Mouse (Mus musculus) skeletal muscle tissue, adult 2 months (tissue): ENCODE results near the gene Scp2.

Source experiments
- DNase-seq: peaks from one replicate; pipeline ENCODE4 v3.0.0-alpha.2; 2012; ENCODE audit warnings: low read depth, low spot score

The Scp2 gene

GRCm38 (mm10) chr4:108060774-108061173 lies 84.0 kb downstream of the Scp2 start:
- DNase-seq, result no peak

DNA sequence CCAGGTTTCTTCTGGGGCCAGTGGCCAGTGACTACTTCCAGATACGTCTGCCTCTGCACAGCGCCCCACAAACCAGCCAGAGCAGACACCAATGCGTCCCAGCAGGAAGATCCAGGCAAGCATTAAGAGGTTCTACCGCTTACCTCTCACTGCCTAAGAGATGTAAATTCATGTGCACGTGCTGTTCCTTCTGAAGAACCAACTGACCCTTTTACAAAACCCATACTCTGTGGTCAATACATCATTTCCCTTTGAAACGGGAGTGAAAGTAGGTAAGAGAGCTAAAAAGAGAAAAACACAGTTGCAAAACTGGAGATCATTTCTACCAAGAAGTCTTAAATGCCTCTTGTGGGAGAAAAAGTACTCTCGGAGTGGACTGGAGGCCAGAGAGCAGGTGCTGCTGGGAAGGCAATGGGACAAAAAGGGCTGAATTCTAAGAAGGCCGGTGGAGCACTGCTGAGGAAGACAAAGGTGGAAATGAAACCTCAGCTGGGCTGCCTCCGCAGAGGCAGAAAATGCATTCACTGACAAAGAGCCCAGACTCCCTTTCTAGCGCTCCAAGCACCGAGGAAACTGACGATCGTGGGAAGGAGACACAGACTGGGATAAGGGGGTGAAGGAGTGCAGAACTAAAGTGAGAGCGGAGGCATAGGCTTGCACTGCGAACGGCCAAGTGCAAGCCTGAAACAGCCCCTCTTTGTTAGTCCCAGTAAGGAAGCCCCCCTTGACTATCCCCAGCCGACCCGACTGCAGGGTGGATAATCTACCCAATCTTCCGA lies 85.0 kb downstream of the Scp2 start:
- no peak for DNase-seq

- no peak for DNase-seq
Measured at GRCm38 (mm10) chr4:108058166-108058565, 86.6 kb downstream of the Scp2 start.

DNA sequence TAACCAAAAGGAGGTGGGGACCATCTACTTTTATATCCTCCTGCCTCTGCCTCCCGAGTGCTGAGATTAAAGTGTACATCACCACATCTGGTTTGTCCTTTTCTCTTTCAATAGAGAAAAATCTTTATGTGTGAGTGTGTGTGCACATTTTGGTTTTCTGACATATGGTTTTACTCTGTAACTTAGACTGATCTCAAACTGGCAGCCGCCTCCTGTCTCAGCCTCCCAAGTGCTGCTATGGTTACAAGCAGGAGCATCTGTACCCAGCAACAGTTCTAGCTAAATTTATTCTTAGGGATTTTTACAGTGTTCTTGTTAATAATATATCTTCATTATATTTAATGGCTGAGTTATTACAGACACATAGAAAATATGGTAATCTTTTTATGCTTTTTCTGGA lies 87.6 kb downstream of the Scp2 start:
- no peak for DNase-seq

GRCm38 (mm10) chr4:108055873-108056272 lies 88.9 kb downstream of the Scp2 start:
- no peak for DNase-seq

DNA sequence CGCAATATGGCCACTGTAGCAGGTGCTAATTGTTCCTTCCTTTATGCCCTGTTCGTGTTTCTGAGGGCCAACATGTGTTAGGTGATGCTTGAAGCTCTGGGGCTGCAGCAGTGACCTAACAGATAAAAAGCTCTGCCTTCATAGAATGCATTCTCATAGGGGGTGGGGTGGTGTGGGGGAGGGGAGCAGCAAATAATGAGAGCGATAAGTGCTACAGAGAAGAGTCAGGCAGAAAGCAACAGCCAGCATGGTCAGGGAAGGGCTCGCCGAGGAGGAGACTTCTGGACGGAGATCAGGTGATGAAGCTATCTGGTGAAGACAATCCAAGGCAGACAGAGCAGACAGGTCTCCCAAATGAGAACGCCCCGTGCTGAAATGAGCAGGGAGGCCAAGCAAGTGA lies 92.1 kb downstream of the Scp2 start:
- no peak for DNase-seq

- DNase-seq, result peak; percentile 56
Measured at GRCm38 (mm10) chr4:108051687-108052274, 93.0 kb downstream of the Scp2 start.

GRCm38 (mm10) chr4:108046136-108046535 lies 98.7 kb downstream of the Scp2 start:
- no peak for DNase-seq

GRCm38 (mm10) chr4:108045136-108046107 lies 99.4 kb downstream of the Scp2 start:
- no peak for DNase-seq

GRCm38 (mm10) chr4:108037027-108037426 lies 107.8 kb downstream of the Scp2 start:
- peak; percentile 63 for DNase-seq

DNA sequence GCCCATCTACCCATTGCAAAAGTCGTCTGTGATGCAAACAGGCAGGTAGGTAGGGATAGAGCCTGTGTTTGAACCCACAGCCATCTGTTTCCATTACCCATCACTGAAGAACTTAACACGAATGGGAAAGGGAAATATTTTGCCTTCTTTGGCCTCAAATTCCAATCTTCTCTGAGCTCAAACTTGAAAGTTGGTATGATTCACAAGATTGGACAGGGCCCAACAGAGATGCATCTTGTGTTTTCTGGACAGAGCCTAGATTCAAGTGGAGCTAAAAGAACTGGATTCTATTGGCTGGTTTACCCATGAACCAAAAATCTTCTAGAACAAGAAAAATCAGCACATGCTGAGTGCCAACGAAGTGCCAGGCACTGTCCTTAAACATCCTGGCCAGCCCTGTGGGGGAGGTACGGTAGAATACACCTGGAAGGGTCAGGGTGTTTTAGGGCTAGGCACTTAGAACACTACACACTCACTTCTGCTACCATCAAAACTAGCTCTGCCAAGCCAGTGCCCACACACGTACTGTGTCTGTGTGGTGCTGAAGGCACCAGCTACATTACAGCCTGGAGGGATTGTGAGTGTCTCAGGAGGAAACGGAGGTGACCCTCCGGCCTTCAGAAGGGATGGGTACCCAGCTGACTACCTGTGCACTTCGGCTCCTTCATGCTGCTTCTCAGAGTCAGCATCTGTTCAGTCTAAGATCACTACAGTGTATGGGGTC lies 111.6 kb downstream of the Scp2 start:
- no peak for DNase-seq

DNA sequence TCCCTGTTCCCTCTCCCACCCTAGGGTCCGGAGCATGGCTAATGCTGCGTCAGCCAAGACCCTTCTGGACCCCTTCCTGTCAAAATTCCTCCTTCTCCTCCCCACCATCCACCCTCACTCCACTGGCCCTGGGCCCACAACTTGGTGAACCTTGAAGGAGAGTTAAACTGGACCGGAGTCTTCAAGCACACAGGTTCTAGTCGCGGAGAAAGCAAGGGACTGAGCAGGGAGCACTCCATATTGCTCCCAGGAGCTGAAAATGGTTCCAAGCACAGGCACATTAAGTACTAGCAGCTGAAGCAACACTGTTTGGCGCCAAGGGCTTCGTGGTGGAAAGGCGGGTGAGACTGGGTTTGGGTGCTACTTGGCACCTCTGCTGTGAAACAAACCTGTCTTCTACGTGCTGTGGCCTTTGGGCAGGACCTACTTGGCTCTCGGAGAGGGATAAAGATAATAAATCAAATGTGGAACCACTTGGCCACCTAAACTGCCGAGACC lies 112.4 kb downstream of the Scp2 start:
- DNase-seq, result no peak

DNA sequence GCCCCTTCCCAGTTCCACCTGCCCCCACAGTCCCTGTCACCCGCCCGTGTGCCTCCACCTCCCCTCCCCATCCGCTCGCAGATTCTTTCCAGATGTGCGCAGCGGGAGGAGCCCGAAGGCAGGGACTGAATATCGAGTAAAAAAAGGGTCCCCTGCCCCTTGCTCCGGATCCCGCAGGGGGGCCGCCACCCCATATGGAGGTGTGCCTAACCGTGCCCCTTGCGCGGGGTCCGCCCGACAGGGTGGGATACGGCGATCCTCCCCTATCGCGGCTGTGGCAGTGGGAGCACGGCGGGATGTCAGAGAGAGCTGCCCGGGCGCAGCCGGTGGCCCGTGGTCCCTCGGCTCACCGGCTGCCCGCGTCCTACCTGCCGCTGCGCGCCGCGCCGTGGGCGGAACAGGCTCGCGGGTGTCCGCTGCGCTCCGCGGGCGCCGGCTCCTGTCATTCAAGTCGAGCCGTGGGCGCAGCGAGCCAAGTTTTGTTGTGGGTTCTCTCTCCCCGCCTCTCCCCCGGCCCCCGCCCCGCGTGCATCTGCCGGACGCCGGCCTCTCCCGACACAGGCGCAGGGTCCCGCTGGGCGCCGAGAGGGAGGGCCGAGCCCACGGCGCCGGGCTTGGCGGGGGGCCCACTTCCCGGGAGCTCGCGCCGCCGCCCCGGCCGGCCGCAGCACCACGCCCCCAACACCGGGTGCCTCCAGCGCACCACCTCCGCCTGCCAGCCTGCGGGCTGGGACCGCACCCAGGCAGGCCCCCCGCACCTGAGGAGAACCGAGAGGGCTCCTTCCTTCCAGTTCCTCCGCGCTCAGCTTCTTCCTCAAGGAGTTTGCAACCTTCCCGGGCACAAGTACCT lies 113.1 kb downstream of the Scp2 start:
- no peak for DNase-seq

- DNase-seq, result no peak
Measured at GRCm38 (mm10) chr4:108030888-108031501, 113.8 kb downstream of the Scp2 start.

DNA sequence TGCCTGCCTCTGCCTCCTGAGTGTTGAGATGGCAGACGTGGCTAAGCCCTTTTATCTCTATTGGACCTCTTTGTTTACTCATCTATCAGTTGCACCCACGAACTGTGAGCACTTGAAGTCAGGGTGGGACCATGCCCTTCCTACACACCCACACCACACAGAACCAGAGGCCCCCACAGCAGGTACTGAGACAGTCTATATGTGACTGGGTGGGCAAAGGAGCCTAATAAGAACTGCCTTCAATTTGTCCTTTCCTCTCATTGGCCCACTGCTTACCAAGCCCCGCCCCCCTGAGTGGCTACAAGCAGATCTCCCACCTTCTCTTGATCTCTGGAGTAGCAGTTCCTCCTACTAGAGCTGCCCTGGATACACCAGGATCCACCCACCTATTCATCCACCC lies 118.6 kb downstream of the Scp2 start:
- no peak for DNase-seq

DNA sequence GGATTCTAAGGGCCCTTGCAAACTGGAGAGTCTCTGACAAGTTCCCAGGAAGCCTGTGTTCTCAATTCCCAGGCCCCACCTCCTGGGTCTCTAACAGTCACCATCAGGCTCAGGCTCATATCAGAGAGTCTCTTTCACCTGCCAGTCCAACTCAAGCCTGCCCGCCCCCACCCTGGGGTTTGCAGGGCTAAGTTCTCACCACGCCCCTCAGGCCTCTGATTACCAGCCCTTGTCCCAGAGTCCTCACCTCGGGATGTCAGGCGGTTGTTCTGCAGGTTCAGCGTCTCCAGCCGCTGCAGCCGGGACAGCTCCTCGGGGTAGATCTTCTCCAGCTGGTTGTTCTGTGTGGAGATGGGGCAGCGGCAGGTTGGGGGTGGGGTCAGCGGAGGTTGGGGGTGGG lies 119.5 kb downstream of the Scp2 start:
- no peak for DNase-seq

DNA sequence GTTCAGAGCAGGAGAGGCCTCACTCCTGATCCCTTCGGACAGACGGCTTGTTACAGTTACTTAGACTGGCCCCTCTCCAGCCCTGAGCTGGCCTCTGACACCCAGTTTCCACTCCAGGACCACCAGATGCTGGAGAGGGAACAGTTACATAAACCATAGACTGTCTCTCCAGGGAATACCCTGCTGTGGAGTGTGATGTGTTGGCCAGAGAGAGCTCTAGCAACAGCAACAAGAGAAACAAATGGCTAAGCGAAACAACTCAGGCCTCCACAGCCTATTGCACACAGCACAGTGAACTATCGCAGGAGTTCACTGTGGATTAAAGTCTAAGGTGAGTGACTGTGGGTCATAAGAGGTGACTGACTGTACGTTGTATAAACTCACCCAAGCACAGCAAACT lies 120.2 kb downstream of the Scp2 start:
- DNase-seq, result peak; percentile 90

- DNase-seq, result no peak
Measured at GRCm38 (mm10) chr4:108023186-108023585, 121.6 kb downstream of the Scp2 start.

GRCm38 (mm10) chr4:108020178-108020577 lies 124.6 kb downstream of the Scp2 start:
- DNase-seq, result no peak
